19 mouse cellular contexts compared by ENCODE assay signal in the genomic region with DNA sequence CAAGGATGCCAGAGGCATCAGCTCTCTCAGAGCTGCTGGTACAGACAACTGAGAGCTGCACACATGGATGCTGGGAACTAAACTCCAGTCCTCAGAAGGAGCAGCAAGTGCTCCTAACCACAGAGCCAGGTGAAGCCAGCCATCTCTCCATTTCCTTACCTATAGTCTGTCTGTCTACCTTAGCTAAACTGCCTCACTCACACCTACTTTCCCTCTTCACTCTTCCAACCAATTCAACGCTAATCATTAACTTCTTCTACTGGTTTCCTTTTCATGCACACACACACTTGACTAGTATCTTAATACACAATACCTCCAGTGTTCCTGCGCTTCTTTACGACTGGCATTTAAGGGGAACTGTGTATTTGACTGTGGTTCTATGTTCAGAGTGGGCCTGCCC.
"Had no signal": no experiment of that assay in that cellular context is flagged by ENCODE, and none has a peak within 500 bp of the region (broad histone marks: within the 10 kb centered on the region; RNA-seq: fewer than 3 reads in every experiment).

No protein-coding gene starts in this region.

- H3K27me3 ChIP-seq: hindbrain, embryonic 12.5 days; limb, embryonic 13.5 days; liver, embryonic 12.5 days; megakaryocyte, embryonic 14.5 days; midbrain, embryonic 15.5 days; neural tube, embryonic 13.5 days had no signal

- ATAC-seq: hindbrain, embryonic 16.5 days; inflammation-experienced regulatory T-cells, adult 6 months; liver, embryonic 12.5 days; midbrain, embryonic 15.5 days had no signal

- H3K4me3 ChIP-seq: hindbrain, embryonic 12.5 days; limb, embryonic 13.5 days; liver, embryonic 12.5 days; midbrain, embryonic 15.5 days; neural tube, embryonic 13.5 days had no signal

- H3K9ac ChIP-seq: hindbrain, embryonic 12.5 days; limb, embryonic 13.5 days; liver, embryonic 12.5 days; midbrain, embryonic 15.5 days; neural tube, embryonic 13.5 days had no signal

- H3K27ac ChIP-seq: hindbrain, embryonic 12.5 days; liver, embryonic 12.5 days; midbrain, embryonic 15.5 days; neural tube, embryonic 13.5 days had no signal

- H3K9me3 ChIP-seq: hindbrain, embryonic 12.5 days; limb, embryonic 13.5 days; liver, embryonic 12.5 days; megakaryocyte, embryonic 14.5 days; midbrain, embryonic 15.5 days; neural tube, embryonic 13.5 days had no signal

- H3K4me2 ChIP-seq: hindbrain, embryonic 12.5 days; limb, embryonic 13.5 days; liver, embryonic 12.5 days; midbrain, embryonic 11.5 days; midbrain, embryonic 15.5 days; neural tube, embryonic 13.5 days had no signal

- H3K36me3 ChIP-seq: midbrain, embryonic 15.5 days had no signal

- DNase-seq: kidney, adult 9 months; kidney, postnatal 36 days; layer of hippocampus, adult 9-11 months; layer of hippocampus, postnatal 36 days; lung, postnatal 14 days; retina, postnatal 1 day; right cerebral cortex, postnatal 4 days; spleen, adult 18-20 months; thymus, adult 2 months; thymus, postnatal 36 days had no signal
